Mouse (Mus musculus) thymus, postnatal 0 days (tissue): ENCODE results near the gene Hspb7. TPM values are rescaled to one million over a fixed set of nuclear protein-coding genes. Genes with fewer than 3 reads are reported as not detected.

Experiments used
- DNase-seq: peaks from one replicate; pipeline ENCODE4 v3.0.0-alpha.2; 2015; ENCODE audit warnings: low spot score
- polyA plus RNA-seq: library from polyadenylated mRNA; unstranded; fragments of >200 nt; fragmentation: Nextera tagmentation; extraction: Ambion mirVana; gene quantifications from 2 replicates; pipeline ENCODE4 v1.2.1, GENCODE M21; 2015

The Hspb7 gene
- 0.27 TPM in 1 of 2 replicates, not detected in the other for polyA plus RNA-seq

GRCm38 (mm10) chr4:141420192-141420829 lies at the start of gene Hspb7:
Gene Hspb7 (plus strand): TSS chr4:141420779.
- no peak for DNase-seq

DNA sequence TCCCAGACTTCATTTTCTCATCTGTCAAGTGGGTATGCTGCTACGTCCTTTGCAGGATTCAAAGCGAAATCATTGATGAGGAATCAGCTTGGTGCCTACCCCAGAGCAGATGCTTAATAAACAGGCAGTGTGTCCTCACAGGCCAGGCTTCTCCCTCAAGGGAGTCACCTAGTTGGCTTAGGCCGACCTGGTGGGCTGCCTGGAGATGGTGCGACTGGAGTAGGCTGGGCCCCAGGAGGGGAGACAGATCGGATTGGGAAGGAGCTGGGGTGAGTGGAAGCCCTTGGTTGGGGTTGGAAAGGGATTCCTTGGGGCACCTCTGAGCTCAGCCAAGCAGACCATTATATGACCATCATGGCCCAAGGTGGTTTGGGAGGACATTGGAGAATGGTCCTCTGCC lies 48.2 kb upstream of the Hspb7 start:
- DNase-seq, result no peak

GRCm38 (mm10) chr4:141379674-141380073 lies 40.9 kb upstream of the Hspb7 start:
- DNase-seq, result no peak

- peak; percentile 21 for DNase-seq
Observed at GRCm38 (mm10) chr4:141382406-141382805, 38.2 kb upstream of the Hspb7 start.

- DNase-seq, result peak; percentile 61
Observed at GRCm38 (mm10) chr4:141385275-141385674, 35.3 kb upstream of the Hspb7 start.

GRCm38 (mm10) chr4:141386150-141386549 lies 34.4 kb upstream of the Hspb7 start:
- DNase-seq, result no peak

DNA sequence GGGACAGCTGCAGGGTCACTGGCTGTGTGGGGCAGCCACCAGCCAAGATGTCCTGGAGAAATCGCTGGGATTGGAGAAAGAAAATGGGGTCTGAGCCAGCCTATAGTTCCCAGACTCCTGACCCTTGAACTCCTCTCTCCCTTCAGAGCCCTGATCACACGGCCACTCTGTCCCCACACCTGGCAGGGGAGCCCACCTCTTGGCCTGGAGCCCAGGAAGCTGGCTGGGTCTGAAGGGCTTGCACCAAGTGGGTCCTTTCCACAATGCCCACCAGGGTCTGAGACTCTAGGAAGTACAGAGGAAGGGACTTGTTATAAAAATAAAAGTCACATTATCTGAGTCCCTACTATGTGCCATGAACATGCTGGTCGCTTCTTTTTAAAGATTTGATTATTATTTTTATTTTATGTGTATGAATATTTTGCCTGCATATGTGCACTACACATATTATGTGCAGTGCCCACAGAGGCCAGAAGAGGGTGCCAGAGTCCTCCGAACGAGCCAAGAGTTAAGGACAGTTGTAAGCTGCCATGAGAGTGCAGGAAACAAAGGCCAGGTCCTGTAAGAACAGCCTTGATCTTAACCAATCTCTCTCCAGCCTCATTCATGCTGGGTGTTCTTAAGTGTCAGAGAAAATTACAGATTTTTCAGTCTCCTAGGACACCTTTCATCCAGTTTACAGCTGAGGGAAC lies 33.3 kb upstream of the Hspb7 start:
- peak; percentile 81 for DNase-seq

- no peak for DNase-seq
Observed at GRCm38 (mm10) chr4:141387933-141388332, 32.6 kb upstream of the Hspb7 start.

- no peak for DNase-seq
Observed at GRCm38 (mm10) chr4:141389366-141390150, 31.0 kb upstream of the Hspb7 start.

- DNase-seq, result no peak
Observed at GRCm38 (mm10) chr4:141391293-141391692, 29.3 kb upstream of the Hspb7 start.

DNA sequence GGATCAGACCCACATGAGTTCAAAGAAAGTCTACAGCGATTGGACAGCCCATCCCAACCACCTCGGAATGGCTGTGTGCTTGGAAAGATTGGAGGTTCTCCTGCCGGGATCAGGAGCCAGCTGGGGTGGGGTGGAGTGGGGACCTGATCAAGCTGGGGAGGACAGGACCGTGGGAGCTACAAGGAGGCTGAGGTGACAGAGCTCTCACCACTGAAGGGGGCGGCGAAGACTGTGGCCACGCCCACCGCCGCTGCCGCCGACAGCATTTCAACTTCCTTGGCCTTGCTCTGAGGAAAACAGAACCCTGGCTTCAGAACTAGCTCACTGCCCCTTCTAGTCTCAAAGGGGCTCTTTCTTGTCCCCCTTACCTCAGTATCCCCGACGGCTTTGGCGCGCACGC lies 25.8 kb upstream of the Hspb7 start:
- DNase-seq, result no peak

DNA sequence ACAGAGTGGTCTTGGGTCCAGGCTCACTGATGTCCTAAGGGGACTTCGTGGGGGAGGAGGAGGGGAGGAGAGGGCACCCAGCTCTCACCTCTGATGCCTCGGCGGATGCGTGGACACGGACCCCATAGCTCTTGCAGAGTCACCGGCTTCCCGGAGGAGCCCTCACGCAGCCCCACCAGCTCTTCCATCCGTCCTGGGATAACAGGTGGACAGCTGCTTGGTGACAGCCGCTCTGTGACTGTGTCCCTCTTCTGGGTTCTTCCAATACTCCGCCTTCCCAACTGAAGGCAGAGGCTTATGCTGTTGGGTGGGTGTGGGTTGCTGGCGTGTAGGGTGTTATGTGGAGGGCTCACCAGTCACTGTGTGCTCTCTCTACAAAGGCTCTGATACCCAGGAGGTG lies 22.7 kb upstream of the Hspb7 start:
- DNase-seq, result no peak

DNA sequence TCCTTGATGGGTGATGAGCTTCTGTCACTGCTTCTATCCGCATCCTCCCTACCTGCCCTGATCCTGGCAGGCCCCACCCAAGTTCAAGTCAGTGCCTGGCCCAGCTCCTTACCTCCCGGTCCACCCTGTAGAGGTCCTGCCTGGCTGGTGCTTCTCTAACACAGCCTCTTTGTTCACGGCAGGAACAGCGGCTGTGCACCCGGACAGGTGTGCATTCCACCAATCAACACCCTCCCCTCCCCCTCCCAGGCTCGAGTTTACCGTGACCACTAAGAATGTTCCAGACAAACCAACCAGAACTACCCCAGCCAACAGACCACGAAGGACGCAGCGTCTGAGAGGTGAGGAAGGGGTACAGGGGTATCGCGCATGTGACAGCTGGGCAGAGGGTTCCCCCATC lies 22.0 kb upstream of the Hspb7 start, which contains the start of gene Clcnka:
Gene Clcnka (minus strand): TSS at position 180 of the 400 bp plus-strand sequence.
- DNase-seq, result no peak

DNA sequence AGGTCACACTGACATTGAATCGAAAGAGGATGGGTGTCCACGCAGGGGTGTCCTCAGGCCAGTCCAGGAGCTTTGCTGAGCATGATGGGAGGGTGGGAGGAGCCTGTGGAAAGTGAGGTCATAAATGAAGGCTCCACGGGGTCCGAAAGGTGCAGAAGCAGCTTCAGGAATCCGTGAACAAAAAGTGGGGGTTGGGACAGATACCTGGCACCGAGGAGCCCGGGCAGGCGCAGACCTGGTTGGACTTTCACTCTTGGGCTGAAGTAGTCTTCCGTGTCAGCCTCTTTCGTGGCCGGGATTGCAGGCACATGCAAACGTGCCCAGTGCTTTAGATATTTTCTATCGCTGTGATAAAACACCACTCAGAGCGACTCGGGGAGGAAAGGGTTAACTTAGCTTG lies 20.4 kb upstream of the Hspb7 start:
- DNase-seq, result no peak

- peak; percentile 88 for DNase-seq
Observed at GRCm38 (mm10) chr4:141404518-141405313, 15.9 kb upstream of the Hspb7 start.

GRCm38 (mm10) chr4:141405314-141405622 lies 15.3 kb upstream of the Hspb7 start:
- DNase-seq, result no peak

DNA sequence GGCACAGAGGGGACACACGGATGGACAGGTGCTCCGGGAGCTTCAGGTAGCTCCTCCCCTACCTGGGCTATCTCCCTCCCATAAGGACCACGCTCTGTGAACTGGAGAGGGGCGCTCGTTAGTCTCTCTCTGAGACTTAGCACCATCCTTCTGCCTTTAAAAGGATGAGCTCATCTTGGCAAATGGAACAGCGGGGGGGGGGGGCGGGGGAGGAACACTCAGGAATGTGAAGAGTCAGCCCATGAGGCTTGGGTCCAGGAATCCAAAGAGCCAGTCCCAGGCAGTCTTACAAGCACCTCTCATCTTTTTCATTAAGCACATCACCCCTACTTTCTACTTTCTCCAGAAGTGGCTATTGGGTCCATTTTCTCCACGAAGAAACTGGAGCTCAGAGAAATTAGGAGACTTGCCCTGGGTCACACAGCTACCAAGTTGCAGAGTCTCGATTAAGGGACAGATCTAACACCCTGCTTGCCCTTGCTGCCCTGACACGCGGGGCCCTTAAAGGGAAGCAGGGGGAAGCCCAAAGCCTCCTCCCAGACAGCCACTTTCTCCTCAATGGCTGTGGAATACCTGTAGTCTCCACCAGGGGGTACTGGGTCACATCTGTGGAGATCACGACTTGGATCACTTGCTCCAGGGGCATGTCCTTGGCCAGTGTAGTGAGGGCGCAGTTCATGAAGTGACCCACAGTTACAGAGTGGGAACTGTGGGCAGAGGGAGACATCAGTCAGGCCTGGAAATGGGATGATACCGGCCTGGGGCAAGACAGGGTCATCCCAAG lies 13.9 kb upstream of the Hspb7 start:
- DNase-seq, result peak; percentile 46

GRCm38 (mm10) chr4:141408577-141408976 lies 12.0 kb upstream of the Hspb7 start:
- no peak for DNase-seq

- DNase-seq, result no peak
Observed at GRCm38 (mm10) chr4:141411430-141411992, 9.1 kb upstream of the Hspb7 start.

DNA sequence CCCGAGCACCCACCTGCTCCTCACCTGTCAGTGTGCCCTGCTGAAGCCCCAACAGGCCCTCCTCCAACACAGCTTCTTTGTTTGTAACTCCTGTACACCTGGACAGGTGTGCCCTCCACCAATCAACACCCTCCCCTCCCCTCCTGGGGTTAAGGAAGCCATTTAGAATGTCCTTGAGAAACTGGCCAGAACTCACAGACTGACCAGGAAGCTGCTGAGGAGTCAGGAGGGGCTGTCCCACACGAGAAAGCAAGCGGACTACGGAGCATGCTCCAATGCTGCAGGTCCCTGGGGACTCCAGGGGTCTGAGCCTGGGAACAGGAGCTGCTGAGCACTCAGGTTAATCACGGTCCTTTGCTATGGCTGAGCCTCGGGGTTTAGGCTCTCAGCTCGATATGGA lies 4.7 kb upstream of the Hspb7 start, which contains the start of gene Clcnkb:
Gene Clcnkb (minus strand): TSS at position 91 of the 400 bp plus-strand sequence.
- no peak for DNase-seq
